Mouse (Mus musculus) Muller cell, postnatal 12 days (primary cell): ENCODE results near the gene Gabbr2.

Experiments
- DNase-seq: peaks from one replicate; pipeline ENCODE4 v3.0.0-alpha.2; 2015; ENCODE audit errors: inconsistent ontology term

Gabbr2 gene

GRCm38 (mm10) chr4:46916786-46917185 lies 74.9 kb downstream of the Gabbr2 start:
- DNase-seq, result no peak

GRCm38 (mm10) chr4:46915934-46916333 lies 75.7 kb downstream of the Gabbr2 start:
- DNase-seq, result no peak

GRCm38 (mm10) chr4:46915476-46915875 lies 76.2 kb downstream of the Gabbr2 start:
- DNase-seq, result no peak

GRCm38 (mm10) chr4:46914606-46915005 lies 77.1 kb downstream of the Gabbr2 start:
- DNase-seq, result no peak

GRCm38 (mm10) chr4:46906036-46906691 lies 85.5 kb downstream of the Gabbr2 start:
- no peak for DNase-seq

- no peak for DNase-seq
Measured at GRCm38 (mm10) chr4:46905152-46905551, 86.5 kb downstream of the Gabbr2 start.

- no peak for DNase-seq
Measured at GRCm38 (mm10) chr4:46904129-46904528, 87.5 kb downstream of the Gabbr2 start.

- DNase-seq, result no peak
Measured at GRCm38 (mm10) chr4:46898546-46898945, 93.1 kb downstream of the Gabbr2 start.

GRCm38 (mm10) chr4:46897634-46898399 lies 93.9 kb downstream of the Gabbr2 start:
- DNase-seq, result peak; percentile 85

- no peak for DNase-seq
Measured at GRCm38 (mm10) chr4:46894144-46894543, 97.5 kb downstream of the Gabbr2 start.

GRCm38 (mm10) chr4:46889175-46889574 lies 102.5 kb downstream of the Gabbr2 start:
- no peak for DNase-seq

GRCm38 (mm10) chr4:46885627-46886383 lies 105.9 kb downstream of the Gabbr2 start:
- no peak for DNase-seq

- DNase-seq, result no peak
Measured at GRCm38 (mm10) chr4:46884132-46884531, 107.5 kb downstream of the Gabbr2 start.

GRCm38 (mm10) chr4:46883546-46883945 lies 108.1 kb downstream of the Gabbr2 start:
- DNase-seq, result no peak

- DNase-seq, result no peak
Measured at GRCm38 (mm10) chr4:46883047-46883446, 108.6 kb downstream of the Gabbr2 start.

- DNase-seq, result no peak
Measured at GRCm38 (mm10) chr4:46881271-46881670, 110.4 kb downstream of the Gabbr2 start.

GRCm38 (mm10) chr4:46879943-46880342 lies 111.7 kb downstream of the Gabbr2 start:
- DNase-seq, result no peak

GRCm38 (mm10) chr4:46872750-46873149 lies 118.9 kb downstream of the Gabbr2 start:
- no peak for DNase-seq

- DNase-seq, result no peak
Measured at GRCm38 (mm10) chr4:46870157-46870556, 121.5 kb downstream of the Gabbr2 start.

- DNase-seq, result peak; percentile 56
Measured at GRCm38 (mm10) chr4:46869380-46869779, 122.3 kb downstream of the Gabbr2 start.

- DNase-seq, result no peak
Measured at GRCm38 (mm10) chr4:46868921-46869320, 122.8 kb downstream of the Gabbr2 start.

- DNase-seq, result no peak
Measured at GRCm38 (mm10) chr4:46868181-46868580, 123.5 kb downstream of the Gabbr2 start.
